Mouse (Mus musculus) E14TG2a.4 (cell line): Measurements from ENCODE around the gene Fam8a1.

Source experiments
- CTCF ChIP-seq: conservative IDR thresholded peaks from 2 replicates; pipeline ENCODE4 v1.5.1; 2014; ENCODE audit warnings: low read length
- NANOG ChIP-seq: IDR thresholded peaks from 2 replicates; pipeline ENCODE4 v1.6.1; 2014; ENCODE audit warnings: borderline replicate concordance, low read length, mixed read lengths

GRCm38 (mm10) chr13:46677721-46678120 lies 8.4 kb downstream of the Fam8a1 start:
- TF ChIP-seq CTCF (no peak), NANOG (no peak)
